ENCODE assay signal across 10 mouse cellular contexts in the genomic region with DNA sequence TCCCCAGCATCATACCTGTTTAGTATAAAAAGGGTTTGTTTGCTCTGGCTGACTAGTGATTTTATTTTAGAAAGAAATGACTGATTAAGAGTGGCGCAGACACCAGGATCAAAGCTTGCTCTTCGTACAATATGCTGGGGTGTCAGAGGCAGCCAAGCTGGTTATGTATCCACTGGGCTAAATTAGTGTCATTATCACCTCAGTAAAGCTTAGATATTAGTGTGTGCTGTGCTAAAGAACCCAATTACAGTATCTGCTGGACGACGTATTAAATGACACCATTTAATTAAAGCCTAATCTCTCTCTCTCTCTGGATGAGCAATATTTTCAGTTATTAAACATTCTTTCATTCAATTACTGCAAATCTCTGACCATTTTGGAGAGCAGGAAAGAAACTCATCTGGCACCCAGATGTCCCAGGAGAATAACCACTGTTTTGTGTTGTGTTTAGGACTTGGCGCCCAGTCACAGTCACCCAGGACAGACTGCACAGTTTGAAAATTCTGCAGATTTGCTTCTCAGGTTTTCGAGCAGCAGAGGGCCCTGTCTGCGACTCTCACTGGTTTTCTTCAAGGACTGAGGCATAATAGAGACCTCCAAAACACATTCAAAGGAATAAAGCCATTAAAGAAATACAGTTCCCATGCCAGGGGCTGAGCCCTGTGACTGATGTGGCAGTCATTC.
DNase-seq lines count a peak whose midpoint lies in the region; ATAC-seq and TF ChIP-seq lines count a peak whose summit lies in the region.
"Had no signal": no experiment of that assay in that cellular context is flagged by ENCODE, and none has a peak within 500 bp of the region (broad histone marks: within the 10 kb centered on the region; RNA-seq: fewer than 3 reads in every experiment).

No protein-coding gene starts in this region.

- 0 out of 2 replicates have a peak, but pooled peaks cover 3% of the 10 kb centered on the region for H3K4me1 ChIP-seq in heart, embryonic 10.5 days
- H3K4me1 ChIP-seq in lung, embryonic 16.5 days (replicated peaks; ENCODE audit: control insufficient read depth, insufficient read depth, low read length): peaks cover 6% of the 10 kb centered on the region
- H3K4me1 ChIP-seq in embryonic facial prominence, embryonic 14.5 days (ENCODE audit: control insufficient read depth, insufficient read depth, low read length): peaks cover 14% of the 10 kb centered on the region
- H3K4me1 ChIP-seq in midbrain, postnatal 0 days (ENCODE audit: insufficient read depth, low read length): 0 out of 2 replicates have a peak, but pooled peaks cover 4% of the 10 kb centered on the region
- no peaks in the 10 kb centered on the region for H3K4me1 ChIP-seq in kidney, adult 2 months (ENCODE audit: control insufficient read depth, insufficient read depth, low read length)

- no peak for ATAC-seq in lung, embryonic 16.5 days (ENCODE audit: low read depth)
- ATAC-seq in embryonic facial prominence, embryonic 14.5 days (ENCODE audit: low read depth): no peak
- no peak for ATAC-seq in midbrain, postnatal 0 days (ENCODE audit: low FRiP score)

- no peaks in the 10 kb centered on the region for H3K36me3 ChIP-seq in heart, embryonic 10.5 days
- no peaks in the 10 kb centered on the region for H3K36me3 ChIP-seq in lung, embryonic 16.5 days (ENCODE audit: control insufficient read depth, insufficient read depth, low read length)
- H3K36me3 ChIP-seq in embryonic facial prominence, embryonic 14.5 days (ENCODE audit: control insufficient read depth, insufficient read depth, low read length): no peaks in the 10 kb centered on the region
- no peaks in the 10 kb centered on the region for H3K36me3 ChIP-seq in midbrain, postnatal 0 days (ENCODE audit: insufficient read depth, low read length)
- no peaks in the 10 kb centered on the region for H3K36me3 ChIP-seq in kidney, adult 2 months (ENCODE audit: control insufficient read depth, insufficient read depth, low read length)
- H3K36me3 ChIP-seq: limb, embryonic 12.5 days; neural tube, embryonic 15.5 days had no signal

- WGBS in heart, embryonic 10.5 days: 76% methylated on average over 7 of the region's 7 CpGs
- 65% methylated on average over 7 of the region's 7 CpGs for WGBS in lung, embryonic 16.5 days
- 38% methylated on average over 7 of the region's 7 CpGs for WGBS in embryonic facial prominence, embryonic 14.5 days
- 40% methylated on average over 7 of the region's 7 CpGs for WGBS in midbrain, postnatal 0 days
- 74% methylated on average over 7 of the region's 7 CpGs for WGBS in kidney, adult 2 months

- H3K27ac ChIP-seq in heart, embryonic 10.5 days: no peak overlapping the region
- 0 out of 2 replicates have a peak overlapping the region, but pooled peaks have one; percentile 12 for H3K27ac ChIP-seq in lung, embryonic 16.5 days (ENCODE audit: low read length)
- no peak overlapping the region for H3K27ac ChIP-seq in embryonic facial prominence, embryonic 14.5 days (replicated peaks; ENCODE audit: low read depth, low read length)
- H3K27ac ChIP-seq in midbrain, postnatal 0 days (ENCODE audit: low read depth, low read length): no peak overlapping the region
- no peak overlapping the region for H3K27ac ChIP-seq in kidney, adult 2 months (ENCODE audit: insufficient read depth, low read depth, low read length)
- H3K27ac ChIP-seq: limb, embryonic 12.5 days; neural tube, embryonic 15.5 days had no signal

- no peak overlapping the region for H3K4me3 ChIP-seq in heart, embryonic 10.5 days
- no peak overlapping the region for H3K4me3 ChIP-seq in lung, embryonic 16.5 days (ENCODE audit: low read length)
- H3K4me3 ChIP-seq in embryonic facial prominence, embryonic 14.5 days (ENCODE audit: low read depth, low read length): no peak overlapping the region
- H3K4me3 ChIP-seq in midbrain, postnatal 0 days (ENCODE audit: low read depth, low read length): no peak overlapping the region
- H3K4me3 ChIP-seq in kidney, adult 2 months (ENCODE audit: insufficient read depth, low read depth, low read length): no peak overlapping the region
- H3K4me3 ChIP-seq: limb, embryonic 12.5 days; neural tube, embryonic 15.5 days had no signal

- no peaks in the 10 kb centered on the region for H3K27me3 ChIP-seq in heart, embryonic 10.5 days (ENCODE audit: insufficient read depth, poor library complexity, severe bottlenecking)
- no peaks in the 10 kb centered on the region for H3K27me3 ChIP-seq in lung, embryonic 16.5 days (ENCODE audit: control insufficient read depth, insufficient read depth, low read depth, low read length)
- H3K27me3 ChIP-seq in embryonic facial prominence, embryonic 14.5 days (replicated peaks; ENCODE audit: control insufficient read depth, insufficient read depth, low read length): no peaks in the 10 kb centered on the region
- no peaks in the 10 kb centered on the region for H3K27me3 ChIP-seq in midbrain, postnatal 0 days (ENCODE audit: insufficient read depth, low read length)
- H3K27me3 ChIP-seq in kidney, adult 2 months (replicated peaks; ENCODE audit: control insufficient read depth, insufficient read depth, low read length): no peaks in the 10 kb centered on the region
- H3K27me3 ChIP-seq: neural tube, embryonic 15.5 days had no signal

- no peak overlapping the region for H3K9ac ChIP-seq in lung, embryonic 16.5 days (ENCODE audit: low read length)
- H3K9ac ChIP-seq in embryonic facial prominence, embryonic 14.5 days (ENCODE audit: low read depth, low read length): no peak overlapping the region
- no peak overlapping the region for H3K9ac ChIP-seq in midbrain, postnatal 0 days (replicated peaks; ENCODE audit: low read length, poor library complexity, severe bottlenecking)
- H3K9ac ChIP-seq: limb, embryonic 12.5 days; neural tube, embryonic 15.5 days had no signal

- TF ChIP-seq POLR2A in kidney, adult 2 months (IDR thresholded peaks at IDR 0.05; ENCODE audit: low read depth, low read length): no peak

- H3K9me3 ChIP-seq in heart, embryonic 10.5 days: no peaks in the 10 kb centered on the region
- no peaks in the 10 kb centered on the region for H3K9me3 ChIP-seq in lung, embryonic 16.5 days (ENCODE audit: control insufficient read depth, low read length)
- no peaks in the 10 kb centered on the region for H3K9me3 ChIP-seq in embryonic facial prominence, embryonic 14.5 days (ENCODE audit: control insufficient read depth, low read length)
- no peaks in the 10 kb centered on the region for H3K9me3 ChIP-seq in midbrain, postnatal 0 days (ENCODE audit: low read length)
- H3K9me3 ChIP-seq: neural tube, embryonic 15.5 days had no signal

- H3K4me2 ChIP-seq in lung, embryonic 16.5 days (ENCODE audit: low read depth, low read length): no peak overlapping the region
- H3K4me2 ChIP-seq in embryonic facial prominence, embryonic 14.5 days (ENCODE audit: low read depth, low read length): no peak overlapping the region
- no peak overlapping the region for H3K4me2 ChIP-seq in midbrain, postnatal 0 days (ENCODE audit: low read depth, low read length, poor library complexity, severe bottlenecking)
- H3K4me2 ChIP-seq: limb, embryonic 12.5 days; neural tube, embryonic 15.5 days had no signal

- peak; percentile 94 for DNase-seq in heart, adult 11 months
- DNase-seq in heart, embryonic 10.5 days (ENCODE audit: low spot score): no peak
- DNase-seq in lung, postnatal 14 days: no peak
- DNase-seq in embryonic facial prominence, embryonic 14.5 days (ENCODE audit: low spot score): peak; percentile 22
- DNase-seq in midbrain, postnatal 0 days (ENCODE audit: low spot score): peak; percentile 56
- DNase-seq in kidney, adult 2 months: no peak
- DNase-seq: right cerebral cortex, postnatal 4 days had no signal

- peak; percentile 59 for TF ChIP-seq CTCF in midbrain, postnatal 0 days (IDR thresholded peaks at IDR 0.05)
- no peak for TF ChIP-seq CTCF in kidney, adult 2 months (conservative IDR thresholded peaks at IDR 0.05; ENCODE audit: insufficient read depth, insufficient read length, low read depth, low read length)

Comparison
In these comparisons a context has a peak if more than half of its experiments do, and no peak if none do; other contexts are left out.
1. DNase-seq: peak in heart, adult 11 months (single experiment), embryonic facial prominence, embryonic 14.5 days (single experiment) and midbrain, postnatal 0 days (single experiment); none in heart, embryonic 10.5 days (single experiment), lung, postnatal 14 days (single experiment) and kidney, adult 2 months (single experiment).